Mouse (Mus musculus) liver, adult 2 months (tissue): Measurements from ENCODE around the gene Slc9a1. TPM values are rescaled to one million over a fixed set of nuclear protein-coding genes. Genes with fewer than 3 reads are reported as not detected.
A peak's percentile ranks its signal among the peaks of the same experiment; 100 is the strongest.

Experiments used
- DNase-seq: peaks from one replicate; pipeline ENCODE4 v3.0.0-alpha.2; 2011; ENCODE audit warnings: low read depth, low spot score; ENCODE audit errors: extremely low read depth
- H3K27ac ChIP-seq: fragments of 200-500 bp; replicated peaks from 2 replicates; pipeline ENCODE4 v1.5.1; 2012; ENCODE audit warnings: low read depth, mild to moderate bottlenecking, control low read depth, inconsistent platforms, low read length; ENCODE audit not compliant: insufficient read depth
- H3K27me3 ChIP-seq: fragments of 200-500 bp; 2 replicates; pipeline ENCODE4 v1.6.1; 2012; ENCODE audit warnings: mild to moderate bottlenecking, moderate library complexity, low read length, inconsistent platforms; ENCODE audit not compliant: control insufficient read depth, insufficient read depth
- H3K36me3 ChIP-seq: fragments of 200-500 bp; 2 replicates; pipeline ENCODE4 v1.6.1; 2012; ENCODE audit warnings: low read length, inconsistent platforms; ENCODE audit not compliant: control insufficient read depth, insufficient read depth
- H3K4me1 ChIP-seq: fragments of 200-500 bp; 2 replicates; pipeline ENCODE4 v1.6.1; 2011; ENCODE audit warnings: low read length; ENCODE audit not compliant: control insufficient read depth, insufficient read depth
- H3K4me3 ChIP-seq: fragments of 200-500 bp; 2 replicates; pipeline ENCODE4 v1.5.1; 2011; ENCODE audit warnings: low read depth, mild to moderate bottlenecking, control low read depth, low read length, moderate library complexity; ENCODE audit not compliant: insufficient read depth
- H3K79me2 ChIP-seq: fragments of 200-500 bp; 2 replicates; pipeline ENCODE4 v1.6.1; 2012; ENCODE audit warnings: inconsistent platforms, mild to moderate bottlenecking, low read length, moderate library complexity; ENCODE audit not compliant: control insufficient read depth, insufficient read depth
- H3K9ac ChIP-seq: fragments of 200-500 bp; 2 replicates; pipeline ENCODE4 v1.6.1; 2012; ENCODE audit warnings: low read depth, mild to moderate bottlenecking, control low read depth, inconsistent platforms, low read length
- CTCF ChIP-seq: fragments of 200-500 bp; IDR thresholded peaks from 2 replicates; pipeline ENCODE4 v1.5.1; 2011; ENCODE audit warnings: low read depth, low read length, control low read depth
- POLR2A ChIP-seq: fragments of 200-500 bp; IDR thresholded peaks from 2 replicates; pipeline ENCODE4 v1.6.1; 2011; ENCODE audit warnings: low read length, control low read depth; ENCODE audit not compliant: insufficient read depth; ENCODE audit errors: extremely low read depth
- WGBS: fragments of 180-500 bp; shearing (Covaris S2); methylation state at CpG from one replicate; pipeline ENCODE4 v1.1.7; 2018; 5-methylcytosine and 5-hydroxymethylcytosine counted together
- polyA plus RNA-seq: library from polyadenylated mRNA; depleted of rRNA; stranded (reverse); fragments of >200 nt; gene quantifications from 2 replicates; pipeline ENCODE4 v1.2.3, GENCODE M21; 2012
- total RNA-seq: library from RNA; depleted of rRNA; stranded (reverse); fragments of >200 nt; gene quantifications from 2 replicates; pipeline ENCODE4 v1.2.3, GENCODE M21; 2014

The Slc9a1 gene
- total and polyA plus RNA-seq, 2 experiments, result 1.5 to 9.2 TPM

DNA sequence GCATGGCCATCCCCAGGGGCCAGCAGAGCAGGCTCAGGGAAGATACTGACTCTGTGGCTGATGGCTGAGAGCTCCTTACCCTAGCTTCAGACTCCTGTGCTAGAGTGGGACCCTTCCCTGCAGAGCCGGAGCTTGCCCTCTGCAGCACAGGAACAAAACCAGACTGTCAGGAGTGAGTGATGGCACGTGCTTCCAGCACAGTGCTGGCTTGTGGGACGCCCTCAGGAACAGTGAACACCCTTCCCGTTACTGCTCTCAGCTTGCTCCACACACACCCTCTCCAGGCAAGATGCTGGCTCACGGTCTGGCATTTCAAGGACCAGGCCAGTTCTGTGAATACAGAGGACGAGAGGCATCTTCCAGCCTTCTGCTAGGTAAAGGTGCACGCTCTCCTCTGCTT lies 38.5 kb downstream of the Slc9a1 start:
- Histone ChIP-seq H3K36me3 (no peaks in the 10 kb centered on the region), H3K9ac (no peak overlapping the region), H3K27ac (no peak overlapping the region), H3K4me1 (no peaks in the 10 kb centered on the region), H3K27me3 (no peaks in the 10 kb centered on the region), H3K79me2 (no peaks in the 10 kb centered on the region), H3K4me3 (no peak overlapping the region)
- TF ChIP-seq POLR2A, result no peak
- no peak for TF ChIP-seq CTCF
- 89% methylated on average over 7 of the region's 7 CpGs for WGBS
- no peak for DNase-seq

DNA sequence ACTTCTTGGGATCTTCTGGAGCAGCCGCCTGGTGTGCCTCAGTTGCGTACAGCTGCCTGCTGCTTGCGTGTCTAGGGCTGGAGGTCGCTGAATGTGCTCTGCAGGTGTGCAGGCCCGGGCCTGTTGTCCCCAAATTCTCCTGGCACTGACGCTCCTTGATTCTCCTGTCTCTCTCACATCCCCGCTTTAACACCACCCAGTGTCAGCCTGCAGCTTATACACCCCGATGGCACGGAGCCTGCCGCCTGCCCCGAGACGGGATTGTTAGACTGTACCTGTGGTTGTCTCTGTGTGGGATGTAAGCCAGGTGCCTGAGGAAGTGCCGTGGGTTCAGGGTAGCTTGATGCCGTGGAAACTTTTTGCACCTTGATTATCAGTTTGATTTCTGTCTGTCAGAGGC lies 41.5 kb downstream of the Slc9a1 start:
- Histone ChIP-seq H3K27me3 (no peaks in the 10 kb centered on the region), H3K79me2 (no peaks in the 10 kb centered on the region), H3K36me3 (no peaks in the 10 kb centered on the region), H3K9ac (no peak overlapping the region), H3K4me1 (no peaks in the 10 kb centered on the region), H3K4me3 (no peak overlapping the region), H3K27ac (no peak overlapping the region)
- 94% methylated on average over 14 of the region's 14 CpGs for WGBS
- TF ChIP-seq POLR2A, result no peak
- TF ChIP-seq CTCF, result no peak
- no peak for DNase-seq

DNA sequence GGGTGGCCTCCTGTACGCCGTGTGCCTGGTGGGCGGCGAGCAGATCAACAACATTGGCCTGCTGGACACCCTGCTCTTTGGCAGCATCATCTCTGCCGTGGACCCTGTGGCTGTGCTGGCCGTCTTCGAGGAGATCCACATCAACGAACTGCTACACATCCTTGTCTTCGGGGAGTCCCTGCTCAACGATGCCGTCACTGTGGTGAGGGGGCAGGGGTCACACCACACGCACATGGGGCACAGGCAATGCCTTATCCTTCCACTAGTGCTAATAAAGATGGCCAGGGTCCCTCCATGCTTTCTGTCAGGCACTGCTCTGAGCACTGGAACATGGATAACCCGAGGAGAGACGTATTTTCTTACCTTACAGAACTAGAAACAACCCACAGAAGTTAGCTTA lies 42.6 kb downstream of the Slc9a1 start:
- no peaks in the 10 kb centered on the region for H3K79me2 ChIP-seq
- H3K4me3 ChIP-seq, result no peak overlapping the region
- TF ChIP-seq CTCF (no peak), POLR2A (no peak)
- H3K4me1 ChIP-seq, result no peaks in the 10 kb centered on the region
- no peaks in the 10 kb centered on the region for H3K27me3 ChIP-seq
- DNase-seq, result no peak
- no peak overlapping the region for H3K9ac ChIP-seq
- no peak overlapping the region for H3K27ac ChIP-seq
- 87% methylated on average over 14 of the region's 14 CpGs for WGBS
- no peaks in the 10 kb centered on the region for H3K36me3 ChIP-seq

DNA sequence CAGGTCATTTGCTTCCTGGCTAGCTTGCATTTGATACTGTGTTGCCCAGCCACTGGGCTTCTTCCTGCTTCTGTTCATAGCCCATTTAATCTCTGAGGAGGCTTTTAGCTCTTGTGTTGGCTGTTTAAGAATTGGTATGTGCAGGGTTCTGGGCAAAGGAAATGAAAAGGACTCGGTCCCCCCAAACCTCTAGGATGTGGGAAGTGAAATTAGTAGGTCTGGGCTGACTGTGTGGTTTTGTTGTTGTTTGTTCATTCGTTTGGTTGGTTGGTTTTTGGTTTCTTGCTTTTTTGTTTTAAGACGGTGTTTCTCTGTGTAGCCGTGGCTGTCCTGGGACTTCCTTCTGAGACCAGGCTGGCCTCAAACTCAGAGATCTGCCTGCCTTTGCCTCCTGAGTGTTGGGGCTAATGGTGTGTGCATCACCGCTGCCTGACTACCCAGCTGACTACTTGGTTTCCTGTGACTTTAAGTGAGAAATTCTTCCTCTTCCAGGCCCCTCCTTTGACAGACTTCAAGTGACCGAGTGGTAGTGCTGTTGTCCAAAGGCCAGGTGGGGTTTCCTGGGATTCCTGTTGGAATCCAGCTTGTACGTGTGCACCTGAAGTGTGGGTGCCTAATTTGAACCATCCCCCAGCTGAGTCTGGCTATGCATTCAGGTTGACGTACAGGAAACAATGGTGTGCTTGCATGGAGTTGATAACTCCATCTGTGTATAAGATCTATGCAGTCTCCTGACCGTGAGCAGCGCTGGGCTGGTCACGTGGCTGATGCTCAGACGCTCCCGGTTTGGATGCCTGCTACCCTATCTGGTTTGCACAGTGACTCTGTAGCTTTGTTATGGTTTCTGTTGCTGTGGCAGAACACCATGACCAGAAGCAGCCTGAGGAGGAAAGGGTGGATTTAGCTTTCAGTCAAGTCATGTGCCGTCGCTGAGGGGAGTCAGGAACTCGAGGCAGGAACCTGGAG lies 43.4 kb downstream of the Slc9a1 start:
- no peaks in the 10 kb centered on the region for H3K79me2 ChIP-seq
- no peak overlapping the region for H3K27ac ChIP-seq
- H3K36me3 ChIP-seq, result no peaks in the 10 kb centered on the region
- no peaks in the 10 kb centered on the region for H3K4me1 ChIP-seq
- 83% methylated on average over 16 of the region's 16 CpGs for WGBS
- TF ChIP-seq CTCF (no peak), POLR2A (no peak)
- H3K27me3 ChIP-seq, result no peaks in the 10 kb centered on the region
- no peak for DNase-seq
- H3K9ac ChIP-seq, result no peak overlapping the region
- H3K4me3 ChIP-seq, result no peak overlapping the region

DNA sequence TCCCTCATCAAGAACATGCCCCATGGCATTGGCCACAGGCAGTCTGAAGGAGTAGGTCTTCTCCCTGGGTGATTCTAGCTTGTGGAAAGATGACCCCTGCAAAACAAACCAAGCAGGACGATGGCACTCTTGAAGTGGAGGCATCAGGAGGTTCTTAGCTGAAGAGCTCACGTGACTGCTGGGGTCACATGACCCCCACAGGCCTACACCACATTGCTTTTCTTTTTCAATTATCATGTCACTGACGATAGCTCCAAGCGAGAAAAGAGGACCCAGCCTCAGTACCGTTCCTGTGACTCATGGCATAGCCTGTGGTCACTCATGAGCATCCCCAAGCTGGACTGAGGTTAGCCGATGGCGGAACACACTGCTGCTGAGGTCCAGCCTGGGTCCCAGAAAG lies 44.1 kb downstream of the Slc9a1 start:
- no peak overlapping the region for H3K27ac ChIP-seq
- H3K27me3 ChIP-seq, result no peaks in the 10 kb centered on the region
- no peak overlapping the region for H3K9ac ChIP-seq
- H3K4me3 ChIP-seq, result no peak overlapping the region
- TF ChIP-seq POLR2A (no peak), CTCF (no peak)
- WGBS, result 96% methylated on average over 7 of the region's 7 CpGs
- no peaks in the 10 kb centered on the region for H3K36me3 ChIP-seq
- H3K4me1 ChIP-seq, result no peaks in the 10 kb centered on the region
- H3K79me2 ChIP-seq, result no peaks in the 10 kb centered on the region
- no peak for DNase-seq

DNA sequence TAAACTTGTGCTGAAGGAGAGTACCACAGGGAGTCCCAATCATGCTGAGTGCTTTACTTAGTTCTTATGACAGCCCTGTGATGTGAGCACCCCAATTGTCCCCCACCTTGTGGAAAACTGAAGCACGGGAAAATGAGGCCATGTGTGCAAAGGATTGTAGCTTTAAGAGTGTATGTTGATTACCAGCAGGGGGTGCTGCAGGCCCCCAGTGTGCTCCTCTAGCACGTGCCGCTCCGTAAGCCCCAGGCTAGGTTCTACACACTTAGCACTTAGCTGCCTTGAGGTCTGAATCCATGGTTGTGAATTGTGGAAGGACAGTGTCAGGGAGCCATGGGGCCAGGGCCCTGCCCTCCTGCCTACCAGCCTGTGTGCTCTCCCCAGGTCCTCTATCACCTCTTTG lies 45.4 kb downstream of the Slc9a1 start:
- H3K9ac ChIP-seq, result no peak overlapping the region
- H3K27ac ChIP-seq, result no peak overlapping the region
- no peaks in the 10 kb centered on the region for H3K36me3 ChIP-seq
- H3K27me3 ChIP-seq, result no peaks in the 10 kb centered on the region
- H3K4me3 ChIP-seq, result no peak overlapping the region
- DNase-seq, result no peak
- WGBS, result 74% methylated on average over 4 of the region's 4 CpGs
- H3K79me2 ChIP-seq, result no peaks in the 10 kb centered on the region
- TF ChIP-seq POLR2A, result no peak
- TF ChIP-seq CTCF, result peak; percentile 49
- H3K4me1 ChIP-seq, result no peaks in the 10 kb centered on the region
